Mouse (Mus musculus) adrenal gland, postnatal 25 days (tissue): Measurements from ENCODE around the gene Ptprk. TPM values are rescaled to one million over a fixed set of nuclear protein-coding genes. Genes with fewer than 3 reads are reported as not detected.

Experiments used
- DNase-seq: peaks from one replicate; pipeline ENCODE4 v3.0.0; 2021; ENCODE audit warnings: mixed read lengths
- total RNA-seq: library from RNA; stranded (reverse); gene quantifications from 2 replicates; pipeline ENCODE4 v1.2.3, GENCODE M21; 2021

Ptprk gene
- total RNA-seq, 1 experiment from 2014 or later: 22.6 TPM

- no peak for DNase-seq
These were observed 224.6 kb downstream of the Ptprk start for GRCm38 (mm10) chr10:28299207-28299606.

GRCm38 (mm10) chr10:28303856-28304255, 229.2 kb downstream of the Ptprk start:
- no peak for DNase-seq

- DNase-seq: no peak
These were observed 229.8 kb downstream of the Ptprk start for GRCm38 (mm10) chr10:28304292-28304875.

- no peak for DNase-seq
These were observed 231.9 kb downstream of the Ptprk start for GRCm38 (mm10) chr10:28306451-28307086.

GRCm38 (mm10) chr10:28311369-28311768, 236.7 kb downstream of the Ptprk start:
- DNase-seq: no peak

GRCm38 (mm10) chr10:28322995-28323394, 248.4 kb downstream of the Ptprk start:
- DNase-seq: no peak

GRCm38 (mm10) chr10:28335232-28335631, 260.6 kb downstream of the Ptprk start:
- DNase-seq: no peak

- DNase-seq: no peak
These were observed 263.9 kb downstream of the Ptprk start for GRCm38 (mm10) chr10:28338536-28338935.

- peak; percentile 12 for DNase-seq
These were observed 270.6 kb downstream of the Ptprk start for GRCm38 (mm10) chr10:28345196-28345681.

GRCm38 (mm10) chr10:28365291-28365690, 290.7 kb downstream of the Ptprk start:
- no peak for DNase-seq

- no peak for DNase-seq
These were observed 291.6 kb downstream of the Ptprk start for GRCm38 (mm10) chr10:28366065-28366677.

- DNase-seq: no peak
These were observed 295.2 kb downstream of the Ptprk start for GRCm38 (mm10) chr10:28369808-28370207.

- DNase-seq: no peak
These were observed 300.3 kb downstream of the Ptprk start for GRCm38 (mm10) chr10:28374874-28375273.

- no peak for DNase-seq
These were observed 305.3 kb downstream of the Ptprk start for GRCm38 (mm10) chr10:28379752-28380488.

GRCm38 (mm10) chr10:28387563-28388222, 313.1 kb downstream of the Ptprk start:
- no peak for DNase-seq

- DNase-seq: no peak
These were observed 316.5 kb downstream of the Ptprk start for GRCm38 (mm10) chr10:28391168-28391567.

GRCm38 (mm10) chr10:28395610-28396519, 321.2 kb downstream of the Ptprk start:
- no peak for DNase-seq

- no peak for DNase-seq
These were observed 321.9 kb downstream of the Ptprk start for GRCm38 (mm10) chr10:28396520-28396915.

- no peak for DNase-seq
These were observed 327.2 kb downstream of the Ptprk start for GRCm38 (mm10) chr10:28401796-28402195.

GRCm38 (mm10) chr10:28408980-28409379, 334.4 kb downstream of the Ptprk start:
- DNase-seq: no peak

GRCm38 (mm10) chr10:28414823-28415222, 340.2 kb downstream of the Ptprk start:
- no peak for DNase-seq
